Mouse (Mus musculus): Measurements from ENCODE around the gene Shisal1.

The Shisal1 gene

DNA sequence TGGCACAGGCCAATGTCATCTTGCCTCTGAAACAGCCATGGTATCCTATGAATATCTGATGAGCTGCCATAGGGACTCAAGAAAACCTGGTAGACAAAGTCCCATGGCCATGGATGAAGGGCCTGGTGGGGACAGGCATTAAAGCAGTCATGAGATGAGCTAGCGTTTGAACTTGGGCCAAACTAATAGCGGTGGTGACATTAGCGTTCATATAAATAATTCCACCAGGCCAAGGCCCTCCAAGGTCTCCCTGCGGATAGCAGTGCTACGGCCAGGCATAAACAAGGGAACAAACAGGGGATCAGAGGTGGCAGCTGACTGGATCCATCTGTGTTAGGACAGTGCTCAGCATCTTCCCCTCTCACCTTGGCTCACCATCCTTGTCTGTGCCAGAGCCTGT, 21.2 kb downstream of the Shisal1 start:
- no peak for DNase-seq (ENCODE audit: low read depth, low spot score)

DNA sequence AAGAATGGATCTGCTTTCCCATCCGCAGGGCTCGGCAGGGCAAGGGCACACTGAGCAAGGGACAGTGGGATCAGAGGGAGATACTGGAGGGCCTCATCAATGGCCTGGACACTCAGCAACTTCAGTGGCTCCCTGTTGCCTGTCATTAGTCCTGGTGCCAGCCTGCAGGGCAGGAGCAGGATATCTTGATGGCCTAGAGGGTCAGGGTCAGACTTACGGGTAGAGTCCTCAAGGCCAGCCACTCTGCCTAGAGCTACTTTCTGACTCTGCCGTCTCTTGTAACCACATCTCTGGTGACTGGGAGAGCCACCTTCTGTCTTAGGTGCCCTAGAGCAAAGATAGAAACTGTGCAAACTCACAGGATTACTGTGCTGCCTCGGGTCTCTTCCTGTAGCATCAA, 23.1 kb downstream of the Shisal1 start:
- no peak for DNase-seq (ENCODE audit: low read depth, low spot score)

DNA sequence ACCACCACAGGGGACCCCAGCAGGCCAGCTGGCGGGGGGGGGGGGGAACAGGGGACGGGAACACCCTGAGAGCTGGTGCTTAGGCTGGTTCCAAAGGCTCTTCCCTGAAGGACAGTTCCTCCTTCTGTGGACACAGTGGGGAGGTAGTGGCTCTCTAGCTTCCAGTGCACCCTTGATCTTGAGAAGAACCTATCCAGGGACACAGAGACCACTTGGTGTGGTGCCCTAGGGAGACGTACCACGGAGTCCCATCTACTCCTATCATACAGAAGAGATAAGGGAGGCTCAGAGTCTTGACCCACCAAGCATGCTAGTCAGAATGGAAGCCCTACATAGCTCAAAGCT, 28.7 kb downstream of the Shisal1 start:
- no peak for DNase-seq (ENCODE audit: low read depth, low spot score)

DNA sequence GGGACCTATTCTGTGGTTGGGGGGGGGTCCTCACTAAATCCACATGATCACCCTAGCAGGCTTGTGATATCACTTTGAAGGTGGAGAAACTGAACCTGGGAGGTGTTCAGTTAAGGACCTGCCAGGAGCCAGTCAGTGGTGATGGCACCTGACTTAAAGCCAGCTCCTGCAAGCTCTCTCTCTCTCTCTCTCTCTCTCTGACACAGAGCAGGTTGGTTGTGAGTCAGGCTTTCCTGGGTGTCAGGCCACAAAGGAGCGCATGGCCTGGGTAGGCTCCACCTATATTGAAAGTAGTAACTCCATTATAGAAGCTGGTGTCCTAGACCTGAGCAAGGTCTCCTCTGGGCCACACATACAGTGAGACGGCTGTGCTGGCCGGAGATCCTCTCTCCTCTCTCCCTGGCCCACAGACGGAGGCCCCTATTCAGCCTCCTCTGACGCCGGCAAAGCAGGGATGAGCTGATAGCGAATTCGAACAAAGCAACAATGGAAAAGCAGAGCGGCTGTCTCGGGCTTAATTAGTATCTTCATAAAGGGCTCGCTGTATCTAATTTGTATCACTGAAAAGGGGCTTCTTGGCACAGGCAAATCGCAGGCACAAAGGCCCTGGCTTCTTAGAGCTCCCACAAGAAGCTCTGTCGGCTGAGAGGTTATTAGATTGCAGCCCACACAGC, 29.2 kb downstream of the Shisal1 start:
- peak; percentile 47 for DNase-seq (ENCODE audit: low read depth, low spot score)

DNA sequence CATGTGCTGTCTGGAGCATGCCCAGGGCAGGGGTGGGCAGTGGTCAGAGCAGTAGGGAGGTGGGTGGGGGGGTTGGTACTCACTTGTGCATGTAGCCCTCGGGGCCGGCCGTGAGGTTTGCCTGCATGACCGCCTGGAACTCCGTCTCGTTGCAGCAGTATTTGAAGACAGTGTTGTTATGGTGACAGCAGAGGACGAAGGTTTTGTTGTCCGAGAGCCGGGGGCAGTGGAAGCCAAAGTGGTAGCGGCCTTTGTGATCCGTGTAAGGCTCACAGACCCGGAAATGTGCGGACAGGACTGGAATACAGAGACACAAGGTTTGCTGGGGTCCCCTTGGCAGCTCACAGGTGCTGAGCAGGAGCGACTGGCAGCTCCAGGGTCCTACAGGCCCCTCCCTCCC, 29.9 kb downstream of the Shisal1 start:
- no peak for DNase-seq (ENCODE audit: low read depth, low spot score)

DNA sequence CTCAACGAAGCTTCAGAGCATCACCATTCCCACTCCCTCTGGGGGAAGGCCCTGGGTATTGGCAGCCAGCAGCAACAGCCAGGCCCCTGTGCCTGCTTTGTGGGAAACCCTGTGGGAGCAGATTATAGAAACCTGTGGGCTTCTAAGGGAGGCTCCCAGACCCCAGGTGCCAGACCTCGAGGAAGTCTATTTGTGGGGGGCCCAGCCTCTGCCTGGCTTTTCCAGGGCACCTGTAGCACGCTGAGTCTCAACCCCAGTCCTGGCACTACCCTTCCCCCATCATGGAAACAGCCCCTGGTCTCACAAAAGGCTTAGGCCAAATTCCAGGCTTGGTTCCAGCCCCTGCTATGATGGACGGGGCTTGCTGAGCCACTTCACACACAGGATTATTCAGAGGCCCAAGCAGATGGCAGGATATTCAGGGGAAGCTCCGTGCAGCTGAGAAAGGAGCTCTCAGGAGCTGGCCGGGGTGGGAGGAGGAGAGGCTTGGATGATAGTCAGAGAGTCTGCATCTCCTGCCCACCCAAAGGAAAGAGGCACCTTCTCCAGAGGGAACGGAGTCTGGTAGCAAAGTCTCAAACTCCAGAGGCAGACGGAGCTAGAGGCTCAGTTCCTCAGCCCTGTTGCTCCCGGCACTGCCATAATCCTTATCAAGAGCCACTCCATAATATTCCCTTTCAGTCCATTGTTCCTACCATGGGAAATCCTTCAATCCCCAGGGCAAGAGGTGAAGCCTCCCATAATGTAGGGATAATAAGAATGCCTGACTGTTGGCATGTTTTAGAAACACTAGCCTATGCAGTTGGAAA, 32.7 kb downstream of the Shisal1 start:
- DNase-seq (ENCODE audit: low read depth, low spot score): no peak

DNA sequence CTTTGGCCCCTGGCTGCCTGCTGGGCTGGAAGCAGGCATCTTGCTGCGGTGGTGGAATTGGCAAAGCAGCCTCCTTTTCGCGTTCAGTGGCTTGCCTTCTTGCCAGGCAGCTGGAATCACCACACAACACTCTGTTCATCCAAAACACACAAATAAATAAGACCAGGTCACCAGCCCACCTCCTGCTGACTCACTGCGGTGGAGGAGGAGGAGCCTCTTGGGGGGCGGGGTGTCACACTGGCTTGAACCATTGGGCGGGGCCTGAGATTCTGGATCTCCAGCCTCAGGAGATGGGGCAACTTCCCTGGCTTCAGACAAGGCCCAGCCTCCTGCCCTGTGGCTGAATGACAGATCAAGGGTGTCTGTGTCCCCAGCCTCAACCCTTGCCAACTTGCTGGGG, 34.5 kb downstream of the Shisal1 start:
- no peak for DNase-seq (ENCODE audit: low read depth, low spot score)

DNA sequence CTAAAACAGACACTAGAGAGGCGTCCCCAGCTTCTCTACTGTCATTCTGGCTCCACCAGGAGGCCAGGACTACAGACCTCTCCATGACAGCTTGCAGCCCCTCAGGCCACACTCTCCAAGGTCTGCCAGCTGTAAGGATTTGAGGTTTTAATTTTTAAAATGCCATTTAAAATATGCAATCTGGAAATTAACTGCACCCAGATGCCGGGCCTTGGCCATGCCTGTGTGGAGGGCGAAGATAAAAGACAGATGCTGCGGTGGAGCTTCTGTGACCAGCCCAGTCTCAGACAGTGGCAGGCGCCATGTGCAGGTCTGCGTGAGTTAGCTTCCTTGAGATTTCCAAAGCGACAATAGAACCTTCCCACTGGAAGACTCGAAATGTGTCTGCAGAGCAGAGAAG, 36.8 kb downstream of the Shisal1 start:
- no peak for DNase-seq (ENCODE audit: low read depth, low spot score)

DNA sequence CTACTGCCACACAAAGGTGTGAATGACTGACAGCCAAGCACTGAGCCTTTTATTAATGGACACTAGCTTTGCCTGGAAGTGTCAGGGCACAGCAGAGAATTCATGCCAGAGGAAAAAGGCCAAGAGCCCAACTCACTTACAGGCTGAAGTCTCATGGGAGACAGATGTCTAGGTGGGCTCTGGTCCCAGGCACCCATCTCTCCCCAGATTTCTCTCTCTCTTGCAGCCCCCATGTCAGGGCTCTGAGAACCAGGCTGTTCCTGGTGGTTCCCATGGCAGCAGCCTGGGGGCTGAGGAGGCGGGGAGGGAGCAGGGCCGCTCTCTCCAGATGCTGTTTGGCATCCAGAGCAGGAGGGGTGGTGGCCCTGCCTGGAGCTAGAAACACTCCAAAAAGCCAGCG, 38.3 kb downstream of the Shisal1 start:
- no peak for DNase-seq (ENCODE audit: low read depth, low spot score)

DNA sequence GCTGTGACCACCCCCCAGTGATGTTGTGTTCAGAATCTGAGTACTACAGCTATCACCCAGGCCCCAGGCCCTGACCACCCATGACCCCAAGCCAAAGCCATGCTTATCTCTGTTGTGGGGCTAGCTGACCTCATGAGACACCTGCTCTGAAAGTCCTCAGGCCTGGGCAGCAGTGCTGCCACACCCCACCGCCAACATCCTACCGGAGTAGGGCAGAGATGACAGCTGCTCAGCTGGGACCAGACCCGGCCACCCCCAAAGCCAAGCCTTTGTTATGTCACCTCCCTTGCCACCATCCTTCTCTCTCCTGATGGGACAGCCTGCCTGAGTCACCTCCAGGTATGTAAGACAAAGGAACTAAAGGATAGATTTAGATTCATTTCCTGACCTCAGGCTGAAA, 41.1 kb downstream of the Shisal1 start:
- DNase-seq (ENCODE audit: low read depth, low spot score): no peak

DNA sequence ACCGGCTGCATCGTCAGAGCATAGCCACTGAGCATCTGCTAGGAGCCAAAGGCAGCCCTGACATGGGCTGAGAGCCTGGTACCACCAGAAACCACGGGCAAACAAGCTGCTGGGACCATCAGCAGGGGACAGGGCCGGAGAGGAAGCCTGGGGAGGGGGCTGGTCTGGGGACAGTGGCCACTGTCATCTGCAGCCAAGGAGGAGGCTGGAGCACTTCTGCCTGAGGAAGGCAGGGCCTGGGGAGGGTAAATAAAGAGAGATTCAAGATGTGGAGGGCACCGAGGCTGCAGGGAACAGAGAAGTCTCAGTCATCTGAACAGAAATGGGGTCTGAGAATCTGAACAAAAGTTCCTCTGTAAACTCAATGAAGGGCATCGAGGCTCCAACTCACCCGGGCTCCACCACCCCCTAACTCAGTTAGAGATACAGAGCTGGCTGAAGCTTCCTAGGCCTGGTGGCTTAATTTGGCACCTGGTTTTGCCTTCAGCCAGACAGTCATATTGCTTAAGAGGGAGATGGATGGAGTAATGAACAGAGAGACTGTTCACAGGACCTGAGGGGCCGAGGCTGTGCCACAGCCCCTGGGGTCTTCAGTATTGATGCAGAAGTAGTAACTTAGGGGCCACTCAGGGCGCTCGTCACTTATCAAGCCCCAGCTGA, 43.3 kb downstream of the Shisal1 start:
- DNase-seq (ENCODE audit: low read depth, low spot score): no peak

DNA sequence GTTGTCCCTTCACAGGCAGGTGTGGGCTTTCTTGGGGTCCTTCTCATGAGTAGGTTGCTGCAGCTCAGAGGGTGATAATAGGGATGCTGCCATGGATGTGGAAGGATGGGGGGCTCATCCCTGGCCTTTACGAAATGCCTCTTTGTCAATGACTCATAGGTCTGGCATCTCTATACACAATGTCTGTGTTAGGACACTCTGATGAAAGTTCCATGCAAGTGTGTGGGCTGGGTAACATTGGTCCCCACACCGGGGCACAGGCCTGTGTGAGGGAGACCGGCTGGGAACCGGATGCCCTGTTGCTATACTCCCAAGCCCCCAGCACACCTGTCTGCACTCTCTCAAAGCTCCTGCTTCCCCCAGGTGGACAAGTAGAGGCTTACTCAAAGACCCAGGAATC, 48.3 kb downstream of the Shisal1 start:
- DNase-seq (ENCODE audit: low read depth, low spot score): no peak

DNA sequence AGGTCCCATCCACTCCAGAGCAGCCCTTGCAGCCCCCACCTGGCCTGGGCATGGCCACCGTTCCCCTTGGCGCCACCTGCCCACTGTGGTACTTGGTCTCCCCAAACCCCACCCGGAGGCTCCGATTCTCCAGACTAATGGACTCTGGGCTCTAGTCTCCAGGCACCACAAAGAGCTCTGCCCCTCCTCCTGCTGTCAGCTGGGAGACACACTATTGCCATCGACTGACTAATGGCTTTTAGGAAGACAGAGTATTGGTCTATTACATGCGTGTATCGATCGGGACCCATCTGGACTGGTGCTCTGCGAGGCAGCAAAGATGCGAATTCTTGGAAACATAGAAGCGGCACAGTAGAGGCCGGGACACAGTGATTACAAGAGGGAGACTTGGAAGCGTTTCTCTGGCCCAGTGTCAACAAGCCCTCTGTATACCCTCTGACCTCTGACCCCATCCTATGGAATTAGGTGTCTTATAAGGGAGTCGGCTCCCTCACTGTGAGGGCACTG, 49.2 kb downstream of the Shisal1 start:
- DNase-seq (ENCODE audit: low read depth, low spot score): peak; percentile 53

DNA sequence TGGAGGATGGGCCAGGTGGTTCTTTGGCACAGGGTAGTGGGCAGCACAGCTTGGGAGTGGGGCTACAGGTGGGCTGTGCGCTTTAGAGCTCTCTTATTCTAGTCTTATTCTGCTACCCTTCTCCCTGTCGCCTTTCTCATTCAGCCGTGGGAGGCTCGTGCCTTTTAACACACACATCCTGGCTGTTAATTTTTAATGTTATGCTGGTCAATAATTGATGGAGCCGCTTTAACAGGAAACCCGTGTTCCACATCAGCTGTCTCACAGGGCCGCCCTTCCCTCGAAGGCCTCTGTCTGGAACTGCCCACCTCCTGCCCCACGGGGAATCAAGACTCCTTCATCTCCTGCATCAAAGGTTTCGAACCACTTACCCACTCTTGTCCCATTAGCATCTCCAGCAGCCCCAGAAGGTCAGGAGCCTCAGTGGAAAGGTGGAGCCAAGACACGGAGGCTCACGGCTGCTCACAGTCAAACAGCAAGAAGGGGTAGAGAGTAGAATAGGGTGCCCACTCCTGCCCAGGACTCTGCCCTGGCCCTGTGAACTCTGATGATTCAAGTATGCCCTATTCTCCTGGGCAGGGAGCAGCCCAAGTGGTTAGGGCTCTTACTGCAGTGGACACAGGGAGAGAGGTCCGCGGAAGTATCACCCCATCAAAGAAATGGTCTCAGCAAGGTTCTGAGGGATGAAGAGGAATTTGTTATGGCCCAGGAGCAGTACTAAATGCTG, 51.4 kb downstream of the Shisal1 start:
- no peak for DNase-seq (ENCODE audit: low read depth, low spot score)

DNA sequence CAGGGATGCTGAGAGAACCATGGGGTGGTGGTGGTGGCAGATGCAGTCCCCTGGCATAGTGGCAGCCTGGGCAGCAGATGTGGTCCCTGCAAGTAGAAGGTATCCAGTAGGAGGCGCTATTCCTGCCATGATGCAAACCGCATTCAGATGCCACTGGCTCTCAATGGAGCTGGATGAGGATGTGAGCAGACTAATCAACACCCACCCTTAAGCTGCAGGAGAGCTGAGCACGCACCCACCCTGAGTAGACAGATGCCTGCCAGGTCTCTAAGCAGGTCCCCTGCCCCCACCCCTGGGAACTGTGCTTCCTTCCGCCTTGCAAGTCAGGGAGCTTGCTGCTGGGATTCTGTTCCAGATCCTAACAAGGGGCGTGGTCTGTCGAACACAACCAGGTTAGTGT, 53.6 kb downstream of the Shisal1 start:
- no peak for DNase-seq (ENCODE audit: low read depth, low spot score)

DNA sequence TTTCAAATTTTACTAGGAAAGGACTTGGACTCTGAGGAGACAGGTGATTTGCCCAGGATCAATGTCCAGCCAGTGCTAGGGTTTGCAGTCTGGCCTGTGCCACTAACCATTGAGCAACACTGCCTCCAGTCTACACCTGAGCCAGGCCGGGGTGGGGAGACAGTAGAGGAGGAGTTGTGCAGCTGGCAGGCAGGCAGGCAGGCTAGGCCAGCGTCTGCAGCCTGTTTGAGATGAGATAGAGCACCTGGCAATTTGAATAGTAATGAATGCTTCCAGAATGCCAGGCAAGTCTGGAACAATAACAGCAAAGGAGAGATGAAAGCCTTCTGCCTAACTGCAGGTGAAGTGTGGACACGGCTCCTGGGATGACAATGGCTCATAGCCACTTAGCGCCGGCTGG, 54.1 kb downstream of the Shisal1 start:
- no peak for DNase-seq (ENCODE audit: low read depth, low spot score)

DNA sequence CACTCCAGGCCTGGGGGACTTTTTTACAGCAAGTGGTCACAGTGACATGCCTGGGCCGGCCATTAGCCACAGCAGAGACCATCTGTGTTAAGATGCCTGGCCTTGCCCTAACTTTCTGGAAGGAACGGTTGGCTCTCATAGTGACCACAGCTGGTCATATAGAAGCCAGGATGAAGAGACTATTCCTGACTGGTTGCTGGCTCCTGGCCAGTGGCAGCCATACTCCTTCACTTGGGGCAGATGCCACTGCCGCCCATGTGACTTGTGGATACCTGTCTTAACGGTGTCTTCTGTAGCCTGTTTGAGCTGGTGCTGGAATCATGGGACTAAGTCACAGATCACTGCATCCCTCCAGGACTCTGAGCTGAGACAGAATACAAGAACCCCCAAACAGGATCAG, 54.8 kb downstream of the Shisal1 start:
- DNase-seq (ENCODE audit: low read depth, low spot score): no peak

DNA sequence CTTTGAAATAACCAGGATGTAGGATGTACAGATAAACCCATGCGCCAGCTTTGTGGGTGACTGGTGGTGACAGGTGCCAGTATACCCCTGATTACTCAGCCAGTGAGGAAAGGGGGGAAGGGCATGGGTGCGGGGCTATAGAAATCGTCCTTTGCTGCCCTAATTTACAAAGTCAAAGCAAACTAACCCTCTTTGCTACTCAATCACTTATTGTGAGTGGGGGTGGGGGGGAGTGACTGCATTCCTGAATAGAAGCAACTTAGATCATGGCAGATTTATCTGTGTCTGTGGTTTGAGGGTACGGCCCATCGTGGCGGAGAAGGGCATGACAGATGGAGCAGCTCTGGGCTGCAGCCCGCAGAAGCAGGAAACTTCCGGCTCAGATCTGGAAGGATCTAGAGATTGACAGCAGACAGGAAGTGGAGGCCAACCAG, 58.2 kb downstream of the Shisal1 start:
- DNase-seq (ENCODE audit: low read depth, low spot score): no peak

DNA sequence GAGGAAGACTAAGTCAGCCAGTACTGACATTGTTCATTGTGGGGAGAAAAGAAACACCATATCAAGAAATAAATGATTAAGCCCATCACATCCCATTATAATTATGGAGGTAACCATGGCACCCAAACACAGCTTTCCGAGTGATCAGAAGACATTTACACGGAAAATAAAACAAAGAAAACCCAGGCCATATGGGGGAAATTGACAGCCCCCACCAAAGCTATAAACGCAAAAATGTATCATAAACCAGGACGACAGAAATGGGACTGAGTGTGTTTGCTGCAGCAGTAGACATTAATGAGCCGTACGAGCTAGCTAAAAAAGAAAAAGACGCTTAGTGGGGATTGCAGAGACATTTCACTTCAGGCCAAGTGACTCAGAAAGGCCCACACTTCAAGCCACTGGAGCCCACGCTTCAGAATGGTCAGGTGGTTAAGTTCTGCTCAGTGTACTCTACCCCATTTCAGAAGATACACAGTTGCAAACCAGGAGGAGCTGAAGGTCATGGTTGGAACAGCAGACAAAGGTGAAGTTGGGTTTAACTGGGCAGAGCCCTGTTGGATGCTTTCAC, 60.8 kb downstream of the Shisal1 start:
- no peak for DNase-seq (ENCODE audit: low read depth, low spot score)

DNA sequence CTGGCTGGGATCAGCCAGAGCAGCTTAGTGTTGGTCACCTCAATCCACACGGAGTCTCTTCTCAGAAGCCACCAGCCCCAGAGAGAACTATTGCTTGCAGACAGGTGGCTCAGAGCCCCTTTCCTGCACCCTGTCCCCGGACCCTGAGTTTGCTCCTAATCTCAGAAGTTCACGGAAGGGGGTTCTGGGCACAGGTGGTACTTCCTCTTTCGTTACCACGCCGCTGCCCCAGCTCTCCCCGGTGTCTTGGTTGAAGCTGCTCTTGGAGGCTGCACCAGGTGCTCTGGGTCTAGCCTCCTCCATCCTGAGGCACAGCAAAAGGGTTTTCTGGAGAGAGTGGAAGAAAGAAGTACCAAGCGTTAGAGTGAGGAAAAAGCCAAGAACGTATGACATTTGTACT, 62.8 kb downstream of the Shisal1 start:
- DNase-seq (ENCODE audit: low read depth, low spot score): no peak

DNA sequence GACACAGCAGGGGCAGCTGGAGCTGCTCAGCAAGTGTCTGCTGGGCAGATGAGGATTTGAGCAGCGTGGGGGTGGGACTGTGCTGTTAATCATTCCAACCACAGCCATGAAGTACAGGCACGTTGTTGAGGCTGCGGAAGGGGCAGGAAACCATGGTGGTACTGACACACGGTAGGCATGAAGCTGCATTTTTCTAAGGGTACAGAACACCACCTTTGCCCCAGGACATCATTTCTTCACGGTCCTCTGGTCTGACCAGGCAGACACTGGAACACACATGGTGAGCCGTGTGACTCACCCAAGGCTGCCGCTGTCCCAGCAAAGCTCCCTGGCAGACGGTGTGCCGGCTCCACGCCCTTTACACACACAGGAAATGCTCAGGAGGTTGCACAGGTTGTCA, 66.7 kb downstream of the Shisal1 start:
- DNase-seq (ENCODE audit: low read depth, low spot score): no peak

DNA sequence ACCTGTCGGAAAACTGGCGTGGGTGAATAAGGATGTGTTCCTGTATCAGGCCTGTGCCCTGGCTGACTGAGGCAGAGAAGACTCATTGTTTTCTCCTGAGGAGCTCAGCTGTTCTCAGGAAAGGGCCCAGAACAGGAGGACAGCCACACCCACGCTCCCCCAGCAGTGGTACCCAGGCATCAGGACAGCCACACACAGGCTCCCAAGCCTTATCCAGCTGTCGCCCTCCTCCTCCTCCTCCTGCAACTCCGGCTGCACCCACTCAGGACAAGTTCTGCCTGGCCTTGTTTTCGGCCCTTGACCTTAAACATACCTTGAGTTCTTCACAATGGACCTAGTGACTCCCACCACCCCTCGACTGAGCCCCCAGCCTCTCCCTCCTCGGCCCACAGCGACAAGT, 68.2 kb downstream of the Shisal1 start:
- DNase-seq (ENCODE audit: low read depth, low spot score): no peak

Measured in mesoderm, embryonic 11.5 days (tissue).